ENCODE assay signal across 9 mouse cellular contexts in the genomic region with DNA sequence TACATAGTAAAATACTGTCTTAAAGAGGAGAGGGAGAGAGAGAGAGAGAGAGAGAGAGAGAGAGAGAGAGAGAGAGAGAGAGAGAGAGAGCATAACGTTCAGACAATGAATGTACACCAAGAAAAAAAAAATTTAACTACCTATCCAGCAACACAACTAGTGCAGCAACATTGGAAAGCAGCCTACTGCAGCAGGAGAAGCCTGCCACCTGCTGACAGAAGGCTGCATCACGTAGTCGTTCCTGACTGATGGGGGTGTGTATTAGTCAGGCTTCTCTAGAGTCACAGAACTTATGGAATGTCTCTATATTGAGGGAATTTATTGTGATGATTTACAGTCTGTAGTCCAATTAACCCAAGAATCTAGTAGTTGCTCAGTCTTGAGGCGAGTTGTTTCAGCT. TPM values are rescaled to one million over a fixed set of nuclear protein-coding genes. Genes with fewer than 3 reads are reported as not detected.
DNase-seq lines count a peak whose midpoint lies in the region; ATAC-seq lines count a peak whose summit lies in the region.
"Had no signal": no experiment of that assay in that cellular context is flagged by ENCODE, and none has a peak within 500 bp of the region (broad histone marks: within the 10 kb centered on the region; RNA-seq: fewer than 3 reads in every experiment).

No protein-coding gene starts in this region.

- 13% methylated on average over 4 of the region's 4 CpGs for WGBS in kidney, embryonic 14.5 days
- 21% methylated on average over 4 of the region's 4 CpGs for WGBS in embryonic facial prominence, embryonic 14.5 days
- WGBS in stomach, embryonic 15.5 days, result 11% methylated on average over 4 of the region's 4 CpGs

- no peaks in the 10 kb centered on the region for H3K36me3 ChIP-seq in kidney, embryonic 14.5 days (ENCODE audit: control insufficient read depth, insufficient read depth, low read length)
- H3K36me3 ChIP-seq in embryonic facial prominence, embryonic 14.5 days (ENCODE audit: control insufficient read depth, insufficient read depth, low read length), result no peaks in the 10 kb centered on the region
- no peaks in the 10 kb centered on the region for H3K36me3 ChIP-seq in stomach, embryonic 15.5 days
- H3K36me3 ChIP-seq: embryonic facial prominence, embryonic 13.5 days had no signal

- H3K4me1 ChIP-seq in kidney, embryonic 14.5 days (ENCODE audit: control insufficient read depth, insufficient read depth, low read length), result peaks cover 12% of the 10 kb centered on the region; the same call in 1 of the 2 replicates
- peaks cover 8% of the 10 kb centered on the region for H3K4me1 ChIP-seq in embryonic facial prominence, embryonic 14.5 days (ENCODE audit: control insufficient read depth, insufficient read depth, low read length)
- H3K4me1 ChIP-seq in stomach, embryonic 15.5 days, result peaks cover 2% of the 10 kb centered on the region; the same call in 1 of the 2 replicates

- H3K27me3 ChIP-seq in kidney, embryonic 14.5 days (ENCODE audit: control insufficient read depth, insufficient read depth, low read length), result no peaks in the 10 kb centered on the region
- H3K27me3 ChIP-seq in embryonic facial prominence, embryonic 14.5 days (replicated peaks; ENCODE audit: control insufficient read depth, insufficient read depth, low read length), result no peaks in the 10 kb centered on the region
- H3K27me3 ChIP-seq in stomach, embryonic 15.5 days (replicated peaks), result no peaks in the 10 kb centered on the region
- H3K27me3 ChIP-seq: embryonic facial prominence, embryonic 13.5 days had no signal

- H3K9ac ChIP-seq in kidney, embryonic 14.5 days (ENCODE audit: low read depth, low read length), result no peak overlapping the region
- H3K9ac ChIP-seq in embryonic facial prominence, embryonic 14.5 days (ENCODE audit: low read depth, low read length), result no peak overlapping the region
- no peak overlapping the region for H3K9ac ChIP-seq in stomach, embryonic 15.5 days
- H3K9ac ChIP-seq: embryonic facial prominence, embryonic 13.5 days had no signal

- intact Hi-C loops in left cerebral cortex, postnatal 14 days (cut with DNase I), result loop anchor here (2.0 kb wide), 1 partner anchor 100 kb away; no protein-coding TSS in a partner anchor

- H3K27ac ChIP-seq in kidney, embryonic 14.5 days (ENCODE audit: low read depth, low read length), result no peak overlapping the region
- H3K27ac ChIP-seq in embryonic facial prominence, embryonic 14.5 days (replicated peaks; ENCODE audit: low read depth, low read length), result no peak overlapping the region
- H3K27ac ChIP-seq in stomach, embryonic 15.5 days, result no peak overlapping the region
- H3K27ac ChIP-seq: embryonic facial prominence, embryonic 13.5 days had no signal

- H3K4me3 ChIP-seq in kidney, embryonic 14.5 days (ENCODE audit: low read length), result no peak overlapping the region
- no peak overlapping the region for H3K4me3 ChIP-seq in embryonic facial prominence, embryonic 14.5 days (ENCODE audit: low read depth, low read length)
- no peak overlapping the region for H3K4me3 ChIP-seq in stomach, embryonic 15.5 days (replicated peaks)
- H3K4me3 ChIP-seq: embryonic facial prominence, embryonic 13.5 days had no signal

- no peak overlapping the region for H3K4me2 ChIP-seq in kidney, embryonic 14.5 days (replicated peaks; ENCODE audit: low read depth, low read length)
- no peak overlapping the region for H3K4me2 ChIP-seq in embryonic facial prominence, embryonic 14.5 days (ENCODE audit: low read depth, low read length)
- H3K4me2 ChIP-seq in stomach, embryonic 15.5 days, result no peak overlapping the region
- H3K4me2 ChIP-seq: embryonic facial prominence, embryonic 13.5 days had no signal

- DNase-seq in kidney, adult 11 months, result peak; percentile 61
- DNase-seq in NIH3T3 (ENCODE audit: low read depth), result peak; percentile 88
- DNase-seq in embryonic facial prominence, embryonic 14.5 days (ENCODE audit: low spot score), result peak; percentile 71
- peak; percentile 78 for DNase-seq in heart, postnatal 4 days
- peak; percentile 74 to 75 for DNase-seq in left cerebral cortex, postnatal 14 days (ENCODE audit: low spot score in 2 of 2)

- no peak for ATAC-seq in kidney, embryonic 14.5 days (ENCODE audit: low FRiP score, low TSS enrichment)
- 0 out of 2 replicates have a peak, but pooled peaks have one; percentile 70 for ATAC-seq in embryonic facial prominence, embryonic 14.5 days (ENCODE audit: low read depth)
- peak; percentile 68 for ATAC-seq in megakaryocyte progenitor cell, adult 5-6 weeks (replicated peaks; ENCODE audit: poor library complexity)
- peak; percentile 61; the same call in 1 of the 2 replicates for ATAC-seq in stomach, embryonic 15.5 days (ENCODE audit: insufficient read depth, low FRiP score, low read depth)

- H3K9me3 ChIP-seq in kidney, embryonic 14.5 days (ENCODE audit: control insufficient read depth, low read length), result no peaks in the 10 kb centered on the region
- no peaks in the 10 kb centered on the region for H3K9me3 ChIP-seq in embryonic facial prominence, embryonic 14.5 days (ENCODE audit: control insufficient read depth, low read length)
- H3K9me3 ChIP-seq in stomach, embryonic 15.5 days, result no peaks in the 10 kb centered on the region
- H3K9me3 ChIP-seq: embryonic facial prominence, embryonic 13.5 days had no signal

RNA-seq across cellular contexts. Expression of a gene that starts 14.8 kb away (rescaled TPM):
- 59.3 and 61.7 TPM in 2 replicates for polyA plus RNA-seq in kidney, embryonic 14.5 days (2014; fragmentation: Nextera tagmentation; extraction: Ambion mirVana)
- 63.1 and 65.5 TPM in 2 replicates for polyA plus RNA-seq in embryonic facial prominence, embryonic 14.5 days (2014; fragmentation: Nextera tagmentation; extraction: Ambion mirVana)
- 10 to 100 TPM; 44.1 to 46.9 TPM for total RNA-seq in heart, postnatal 4 days (2021)
- total RNA-seq in left cerebral cortex, postnatal 14 days (2021), result 10 to 100 TPM; 48.4 to 52.0 TPM
- total RNA-seq in megakaryocyte progenitor cell, adult 5-6 weeks (2015), result 87.8 and 89.5 TPM in 2 replicates
- 51.0 and 57.2 TPM in 2 replicates for total RNA-seq in megakaryocyte progenitor cell, adult 5-6 weeks (2017)
- polyA plus RNA-seq in stomach, embryonic 15.5 days (2015; fragmentation: Nextera tagmentation; extraction: Ambion mirVana), result 76.0 and 83.0 TPM in 2 replicates

RNA-seq across cellular contexts. Expression of a gene that starts 14.9 kb away (rescaled TPM):
- 0.19 and 0.24 TPM in 2 replicates for polyA plus RNA-seq in kidney, embryonic 14.5 days (2014; fragmentation: Nextera tagmentation; extraction: Ambion mirVana)
- 0.38 and 0.46 TPM in 2 replicates for polyA plus RNA-seq in embryonic facial prominence, embryonic 14.5 days (2014; fragmentation: Nextera tagmentation; extraction: Ambion mirVana)
- under 1 TPM in 1 of 2 experiments, not detected in 1; 0.12 TPM for total RNA-seq in heart, postnatal 4 days (2021)
- total RNA-seq in left cerebral cortex, postnatal 14 days (2021), result under 1 TPM in 1 of 2 experiments, not detected in 1; 0.27 TPM
- total RNA-seq in megakaryocyte progenitor cell, adult 5-6 weeks (2015), result 0.29 and 0.37 TPM in 2 replicates
- total RNA-seq in megakaryocyte progenitor cell, adult 5-6 weeks (2017), result 0.54 and 0.58 TPM in 2 replicates
- 0.36 TPM in 2 replicates for polyA plus RNA-seq in stomach, embryonic 15.5 days (2015; fragmentation: Nextera tagmentation; extraction: Ambion mirVana)
